Mouse (Mus musculus) bone marrow macrophage, adult 2 months (primary cell): ENCODE data around the gene Thoc5. TPM values are rescaled to one million over a fixed set of nuclear protein-coding genes. Genes with fewer than 3 reads are reported as not detected.

ENCODE experiments used
- H3K27ac ChIP-seq: 2 replicates; pipeline ENCODE4 v1.5.1; 2012; ENCODE audit warnings: low read depth, low read length; ENCODE audit not compliant: insufficient read depth
- H3K4me1 ChIP-seq: 2 replicates; pipeline ENCODE4 v1.6.1; 2012; ENCODE audit warnings: low read length; ENCODE audit not compliant: control insufficient read depth, insufficient read depth
- H3K4me3 ChIP-seq: 2 replicates; pipeline ENCODE4 v1.5.1; 2012; ENCODE audit warnings: mild to moderate bottlenecking, low read length, moderate library complexity; ENCODE audit not compliant: insufficient read depth
- CTCF ChIP-seq: IDR thresholded peaks from 2 replicates; pipeline ENCODE4 v1.5.1; 2012; ENCODE audit warnings: low read depth, mild to moderate bottlenecking, low read length, moderate library complexity
- POLR2A ChIP-seq: IDR thresholded peaks from 2 replicates; pipeline ENCODE4 v1.6.1; 2012; ENCODE audit warnings: mild to moderate bottlenecking, low read depth, low read length, borderline replicate concordance
- polyA plus RNA-seq: library from polyadenylated mRNA; stranded (reverse); fragments of >200 nt; gene quantifications from 2 replicates; pipeline ENCODE4 v1.2.4, GENCODE M21; 2012; ENCODE audit not compliant: missing spikeins, insufficient read depth, insufficient read length

Gene Thoc5
- polyA plus RNA-seq, 1 experiment: 23.0 TPM

- peaks cover 4% of the 10 kb centered on the region; the same call in 1 of the 2 replicates for H3K4me1 ChIP-seq
- no peak overlapping the region for H3K27ac ChIP-seq
- TF ChIP-seq POLR2A (no peak), CTCF (peak; percentile 61)
- H3K4me3 ChIP-seq: no peak overlapping the region
Measured at GRCm38 (mm10) chr11:4900437-4900836, 5.3 kb downstream of the Thoc5 start.

- no peak overlapping the region for H3K4me3 ChIP-seq
- H3K4me1 ChIP-seq: no peaks in the 10 kb centered on the region
- no peak overlapping the region for H3K27ac ChIP-seq
- TF ChIP-seq POLR2A (no peak), CTCF (no peak)
Measured at GRCm38 (mm10) chr11:4901956-4902355, 6.8 kb downstream of the Thoc5 start.

GRCm38 (mm10) chr11:4906231-4906630 is 11.1 kb downstream of the Thoc5 start:
- TF ChIP-seq CTCF (no peak), POLR2A (no peak)
- no peak overlapping the region for H3K4me3 ChIP-seq
- no peaks in the 10 kb centered on the region for H3K4me1 ChIP-seq
- no peak overlapping the region for H3K27ac ChIP-seq

GRCm38 (mm10) chr11:4916068-4916467 is 20.9 kb downstream of the Thoc5 start:
- Histone ChIP-seq H3K27ac (no peak overlapping the region), H3K4me3 (no peak overlapping the region), H3K4me1 (no peaks in the 10 kb centered on the region)
- TF ChIP-seq POLR2A: no peak
- peak; percentile 31 for TF ChIP-seq CTCF

GRCm38 (mm10) chr11:4921281-4921680 is 26.2 kb downstream of the Thoc5 start:
- TF ChIP-seq POLR2A (no peak), CTCF (no peak)

GRCm38 (mm10) chr11:4921751-4922150 is 26.6 kb downstream of the Thoc5 start:
- no peak overlapping the region for H3K4me3 ChIP-seq
- no peak overlapping the region for H3K27ac ChIP-seq
- TF ChIP-seq POLR2A: no peak
- H3K4me1 ChIP-seq: peaks cover 4% of the 10 kb centered on the region; the same call in 1 of the 2 replicates

More at GRCm38 (mm10) chr11:4921281-4921680, 26.2 kb downstream of the Thoc5 start:
- Histone ChIP-seq H3K27ac (no peak overlapping the region), H3K4me1 (peaks cover 4% of the 10 kb centered on the region; the same call in 1 of the 2 replicates), H3K4me3 (no peak overlapping the region)

- no peak for TF ChIP-seq POLR2A
- no peak for TF ChIP-seq CTCF
- Histone ChIP-seq H3K4me3 (no peak overlapping the region), H3K27ac (no peak overlapping the region), H3K4me1 (peaks cover 4% of the 10 kb centered on the region; the same call in 1 of the 2 replicates)
Measured at GRCm38 (mm10) chr11:4927224-4927623, 32.1 kb downstream of the Thoc5 start.

GRCm38 (mm10) chr11:4931009-4931601 is 36.0 kb downstream of the Thoc5 start:
- H3K4me1 ChIP-seq: no peaks in the 10 kb centered on the region
- no peak for TF ChIP-seq POLR2A
- TF ChIP-seq CTCF: no peak
- no peak overlapping the region for H3K27ac ChIP-seq
- no peak overlapping the region for H3K4me3 ChIP-seq

- no peaks in the 10 kb centered on the region for H3K4me1 ChIP-seq
- no peak overlapping the region for H3K27ac ChIP-seq
- no peak for TF ChIP-seq CTCF
- no peak for TF ChIP-seq POLR2A
- no peak overlapping the region for H3K4me3 ChIP-seq
Measured at GRCm38 (mm10) chr11:4936243-4936642, 41.1 kb downstream of the Thoc5 start.

GRCm38 (mm10) chr11:4946530-4946929 is 51.4 kb downstream of the Thoc5 start:
- H3K27ac ChIP-seq: no peak overlapping the region
- 0 out of 2 replicates have a peak, but pooled peaks have one; percentile 5 for TF ChIP-seq CTCF
- TF ChIP-seq POLR2A: no peak
- H3K4me3 ChIP-seq: no peak overlapping the region

More at GRCm38 (mm10) chr11:4946530-4946929, 51.4 kb downstream of the Thoc5 start:
- no peaks in the 10 kb centered on the region for H3K4me1 ChIP-seq
